Mouse (Mus musculus): ENCODE results near the gene Rapgef5. TPM values are rescaled to one million over a fixed set of nuclear protein-coding genes. Genes with fewer than 3 reads are reported as not detected.

The Rapgef5 gene
- total and polyA plus RNA-seq, 3 experiments = not detected

DNA sequence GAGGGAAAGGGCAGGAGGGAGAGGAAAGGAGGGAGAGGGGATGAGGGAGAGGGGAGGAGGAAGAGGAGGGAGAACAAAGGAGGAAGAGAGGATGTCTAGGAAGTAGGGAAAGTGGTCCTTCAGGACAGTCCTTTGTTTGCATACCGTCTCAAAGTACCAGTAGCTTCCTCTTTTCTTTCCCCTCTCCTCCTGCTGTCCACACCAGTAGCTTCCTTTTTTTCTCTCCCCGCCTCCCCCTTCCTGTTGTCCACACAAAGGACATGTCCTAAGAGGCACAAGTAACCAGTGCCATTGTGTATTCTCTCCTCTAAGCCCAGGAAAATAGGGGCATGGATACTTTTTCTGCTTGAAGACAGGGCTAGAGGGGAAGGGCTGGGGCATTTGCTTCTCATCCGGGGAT lies 37.3 kb upstream of the Rapgef5 start:
- no peak for TF ChIP-seq ETS1 (IDR thresholded peaks at IDR 0.05; ENCODE audit: low read depth, low read length)
- TF ChIP-seq NELFE (IDR thresholded peaks at IDR 0.05; ENCODE audit: low read depth, low read length) = no peak
- TF ChIP-seq TCF12 (IDR thresholded peaks at IDR 0.05; ENCODE audit: low read depth, low read length) = no peak
- TF ChIP-seq MAZ (IDR thresholded peaks at IDR 0.05; ENCODE audit: low read depth, low read length) = no peak
- no peak for TF ChIP-seq TAL1 (IDR thresholded peaks at IDR 0.05; ENCODE audit: low read length)
- no peak for TF ChIP-seq BHLHE40 (IDR thresholded peaks at IDR 0.05; ENCODE audit: borderline replicate concordance, low read depth, low read length)
- no peak for TF ChIP-seq MXI1 (IDR thresholded peaks at IDR 0.05; ENCODE audit: low read depth, low read length)
- no peak for TF ChIP-seq KAT2A (conservative IDR thresholded peaks at IDR 0.05; ENCODE audit: low read depth, low read length)
- no peak for TF ChIP-seq MYB (IDR thresholded peaks at IDR 0.05; ENCODE audit: low read depth, low read length)
- no peak for TF ChIP-seq ELF1 (IDR thresholded peaks at IDR 0.05; ENCODE audit: low read depth, low read length)
- TF ChIP-seq ZMIZ1 (IDR thresholded peaks at IDR 0.05; ENCODE audit: low read depth, low read length) = no peak
- no peak for TF ChIP-seq USF1 (IDR thresholded peaks at IDR 0.05; ENCODE audit: low read depth, low read length)
- no peak for TF ChIP-seq CTCF (IDR thresholded peaks at IDR 0.05 in 2 of 3, conservative IDR thresholded peaks at IDR 0.05 in 1 of 3; ENCODE audit: control insufficient read depth in 1 of 3, insufficient read depth in 1 of 3, low read depth in 2 of 3, low read length in 3 of 3, poor library complexity in 1 of 3, severe bottlenecking in 1 of 3)
- no peak for TF ChIP-seq EP300 (IDR thresholded peaks at IDR 0.05; ENCODE audit: low read depth in 1 of 2, low read length in 2 of 2)
- TF ChIP-seq GABPA (IDR thresholded peaks at IDR 0.05; ENCODE audit: low read depth, low read length) = no peak

GRCm38 (mm10) chr12:117479680-117480079 lies 36.6 kb upstream of the Rapgef5 start:
- no peak overlapping the region for H3K9ac ChIP-seq (ENCODE audit: control insufficient read depth, low read depth, low read length, poor library complexity, severe bottlenecking)
- DNase-seq (ENCODE audit: low read depth, low spot score) = no peak
- H3K36me3 ChIP-seq (ENCODE audit: control insufficient read depth in 1 of 2, insufficient read depth in 2 of 2, low read length in 2 of 2) = no peaks in the 10 kb centered on the region
- no peak overlapping the region for H3K27ac ChIP-seq (ENCODE audit: control insufficient read depth, low read depth, low read length)
- no peaks in the 10 kb centered on the region for H3K79me2 ChIP-seq (ENCODE audit: control insufficient read depth, insufficient read depth, low read length, poor library complexity)
- no peaks in the 10 kb centered on the region for H3K27me3 ChIP-seq (ENCODE audit: control insufficient read depth in 1 of 2, insufficient read depth in 2 of 2, low read length in 2 of 2)
- no peaks in the 10 kb centered on the region; the same call in 1 of the 2 replicates for H3K9me3 ChIP-seq (replicated peaks; ENCODE audit: insufficient read depth, low read length)
- no peak overlapping the region for H3K4me3 ChIP-seq (ENCODE audit: control insufficient read depth in 1 of 2, insufficient read depth in 1 of 2, low read depth in 2 of 2, low read length in 2 of 2)
- TF ChIP-seq MAZ (IDR thresholded peaks at IDR 0.05; ENCODE audit: low read depth, low read length) = no peak
- TF ChIP-seq MEF2A (IDR thresholded peaks at IDR 0.05; ENCODE audit: extremely low read depth, insufficient replicate concordance, low read depth, low read length, poor library complexity, severe bottlenecking) = no peak
- TF ChIP-seq CHD2 (IDR thresholded peaks at IDR 0.05; ENCODE audit: low read length) = no peak
- no peak for TF ChIP-seq ZNF384 (IDR thresholded peaks at IDR 0.05; ENCODE audit: low read depth, low read length)
- TF ChIP-seq EP300 (IDR thresholded peaks at IDR 0.05; ENCODE audit: low read depth in 1 of 2, low read length in 2 of 2) = no peak
- TF ChIP-seq RCOR1 (IDR thresholded peaks at IDR 0.05; ENCODE audit: low read depth, low read length) = no peak
- no peak for TF ChIP-seq NELFE (IDR thresholded peaks at IDR 0.05; ENCODE audit: low read depth, low read length)
- TF ChIP-seq HCFC1 (IDR thresholded peaks at IDR 0.05; ENCODE audit: low read depth, low read length) = no peak
- TF ChIP-seq ZMIZ1 (IDR thresholded peaks at IDR 0.05; ENCODE audit: low read depth, low read length) = no peak
- TF ChIP-seq ELF1 (IDR thresholded peaks at IDR 0.05; ENCODE audit: low read depth, low read length) = no peak
- no peak for TF ChIP-seq SMC3 (IDR thresholded peaks at IDR 0.05; ENCODE audit: low read depth, low read length)
- TF ChIP-seq BHLHE40 (IDR thresholded peaks at IDR 0.05; ENCODE audit: borderline replicate concordance, low read depth, low read length) = no peak
- TF ChIP-seq SIN3A (IDR thresholded peaks at IDR 0.05; ENCODE audit: low read length) = no peak
- TF ChIP-seq MAX (IDR thresholded peaks at IDR 0.05; ENCODE audit: low read length) = no peak
- no peak for TF ChIP-seq TCF12 (IDR thresholded peaks at IDR 0.05; ENCODE audit: low read depth, low read length)
- no peak for TF ChIP-seq NRF1 (IDR thresholded peaks at IDR 0.05; ENCODE audit: insufficient read depth, low read depth, low read length, poor library complexity, severe bottlenecking)
- no peak for TF ChIP-seq POLR2AphosphoS2 (IDR thresholded peaks at IDR 0.05; ENCODE audit: low read length)
- TF ChIP-seq E2F4 (IDR thresholded peaks at IDR 0.05; ENCODE audit: borderline replicate concordance, low read depth, low read length) = no peak
- H3K4me1 ChIP-seq (ENCODE audit: control insufficient read depth in 1 of 2, insufficient read depth in 2 of 2, low read length in 2 of 2) = no peaks in the 10 kb centered on the region

More for the DNA sequence above, 37.3 kb upstream of the Rapgef5 start:
- Histone ChIP-seq H3K79me2 (ENCODE audit: control insufficient read depth, insufficient read depth, low read length, poor library complexity) (no peaks in the 10 kb centered on the region), H3K27ac (ENCODE audit: control insufficient read depth, low read depth, low read length) (no peak overlapping the region), H3K4me1 (ENCODE audit: control insufficient read depth in 1 of 2, insufficient read depth in 2 of 2, low read length in 2 of 2) (no peaks in the 10 kb centered on the region), H3K36me3 (ENCODE audit: control insufficient read depth in 1 of 2, insufficient read depth in 2 of 2, low read length in 2 of 2) (no peaks in the 10 kb centered on the region), H3K9me3 (replicated peaks; ENCODE audit: insufficient read depth, low read length) (no peaks in the 10 kb centered on the region; the same call in 1 of the 2 replicates), H3K27me3 (ENCODE audit: control insufficient read depth in 1 of 2, insufficient read depth in 2 of 2, low read length in 2 of 2) (no peaks in the 10 kb centered on the region), H3K4me3 (ENCODE audit: control insufficient read depth in 1 of 2, insufficient read depth in 1 of 2, low read depth in 2 of 2, low read length in 2 of 2) (no peak overlapping the region), H3K9ac (ENCODE audit: control insufficient read depth, low read depth, low read length, poor library complexity, severe bottlenecking) (no peak overlapping the region)
- DNase-seq (ENCODE audit: low read depth, low spot score) = no peak

Measured in MEL (cell line).